In genomic region chr10:76032402-76033118, GRCm38 (mm10) we compare ENCODE assay signal across 8 mouse cellular contexts. TPM values are rescaled to one million over a fixed set of nuclear protein-coding genes. Genes with fewer than 3 reads are reported as not detected.
DNase-seq lines count a peak whose midpoint lies in the region; ATAC-seq and TF ChIP-seq lines count a peak whose summit lies in the region.

Zfp280b (plus strand) TSS chr10:76032650.

- H3K4me2 ChIP-seq in heart, embryonic 11.5 days: peak within 1 kb of the TSS; percentile 87
- peak within 1 kb of the TSS; percentile 72 for H3K4me2 ChIP-seq in kidney, embryonic 16.5 days (replicated peaks; ENCODE audit: low read depth, low read length)
- H3K4me2 ChIP-seq in myocyte (ENCODE audit: low read depth): peak within 1 kb of the TSS; percentile 90

- no peaks in the 10 kb centered on the region for H3K27me3 ChIP-seq in heart, embryonic 11.5 days (ENCODE audit: control insufficient read depth, insufficient read depth, low read length)
- H3K27me3 ChIP-seq in kidney, embryonic 16.5 days (ENCODE audit: insufficient read depth, low read length): no peaks in the 10 kb centered on the region
- no peaks in the 10 kb centered on the region for H3K27me3 ChIP-seq in liver, adult 2 months (ENCODE audit: control insufficient read depth, insufficient read depth, low read length)
- no peaks in the 10 kb centered on the region for H3K27me3 ChIP-seq in myocyte (ENCODE audit: control insufficient read depth, insufficient read depth, insufficient read length)
- no peaks in the 10 kb centered on the region for H3K27me3 ChIP-seq in splenic B cell, adult 2 months (ENCODE audit: control insufficient read depth, insufficient read depth, low read length, poor library complexity, severe bottlenecking)

- TF ChIP-seq CTCF in liver, adult 2 months (IDR thresholded peaks at IDR 0.05; ENCODE audit: low read depth, low read length): peak; percentile 75

- under 1% methylated on average over 51 of the region's 58 CpGs for WGBS in heart, embryonic 11.5 days (ENCODE audit: insufficient replicate concordance)
- under 1% methylated on average over 57 of the region's 58 CpGs for WGBS in kidney, embryonic 16.5 days
- under 1% methylated on average over 55 of the region's 58 CpGs for WGBS in liver, adult 2 months

- peak; percentile 51; the same call in 1 of the 2 replicates for TF ChIP-seq POLR2A in liver, adult 2 months (IDR thresholded peaks at IDR 0.05; ENCODE audit: extremely low read depth, insufficient read depth, low read length)
- peak; percentile 76 for TF ChIP-seq POLR2A in myocyte (IDR thresholded peaks at IDR 0.05; ENCODE audit: insufficient read length, low read depth)

- no peaks in the 10 kb centered on the region for H3K9me3 ChIP-seq in heart, embryonic 11.5 days (replicated peaks; ENCODE audit: control insufficient read depth, low read length)
- no peaks in the 10 kb centered on the region for H3K9me3 ChIP-seq in kidney, embryonic 16.5 days (ENCODE audit: low read length)

- peak within 1 kb of the TSS; percentile 93 for H3K4me3 ChIP-seq in heart, embryonic 11.5 days (ENCODE audit: low read depth, low read length)
- H3K4me3 ChIP-seq in kidney, embryonic 16.5 days (ENCODE audit: low read length): peak within 1 kb of the TSS; percentile 62
- peak within 1 kb of the TSS; percentile 90 for H3K4me3 ChIP-seq in liver, adult 2 months (ENCODE audit: insufficient read depth, low read depth, low read length)
- peak within 1 kb of the TSS; percentile 85 for H3K4me3 ChIP-seq in myocyte

- peaks cover 15% of the 10 kb centered on the region for H3K79me2 ChIP-seq in liver, adult 2 months (ENCODE audit: control insufficient read depth, insufficient read depth, low read length)
- H3K79me2 ChIP-seq in myocyte (ENCODE audit: control insufficient read depth, insufficient read depth): peaks cover 48% of the 10 kb centered on the region

- H3K4me1 ChIP-seq in heart, embryonic 11.5 days (ENCODE audit: control insufficient read depth, insufficient read depth, low read length): 0 out of 2 replicates have a peak, but pooled peaks cover 4% of the 10 kb centered on the region
- H3K4me1 ChIP-seq in kidney, embryonic 16.5 days (ENCODE audit: insufficient read depth, low read length): peaks cover 17% of the 10 kb centered on the region; the same call in 1 of the 2 replicates
- H3K4me1 ChIP-seq in liver, adult 2 months (ENCODE audit: control insufficient read depth, insufficient read depth, low read length): peaks cover 3% of the 10 kb centered on the region

- peaks cover 6% of the 10 kb centered on the region; the same call in 1 of the 2 replicates for H3K36me3 ChIP-seq in heart, embryonic 11.5 days (ENCODE audit: control insufficient read depth, insufficient read depth, low read length)
- peaks cover 22% of the 10 kb centered on the region for H3K36me3 ChIP-seq in kidney, embryonic 16.5 days (ENCODE audit: insufficient read depth, low read length)
- 0 out of 2 replicates have a peak, but pooled peaks cover 1% of the 10 kb centered on the region for H3K36me3 ChIP-seq in liver, adult 2 months (ENCODE audit: control insufficient read depth, insufficient read depth, low read length)
- H3K36me3 ChIP-seq in myocyte (ENCODE audit: control insufficient read depth, insufficient read depth): peaks cover 2% of the 10 kb centered on the region
- H3K36me3 ChIP-seq in splenic B cell, adult 2 months (ENCODE audit: control insufficient read depth, insufficient read depth, low read length, poor library complexity, severe bottlenecking): no peaks in the 10 kb centered on the region

- H3ac ChIP-seq in myocyte (ENCODE audit: control insufficient read depth, insufficient read length): peak within 1 kb of the TSS; percentile 53

- peak within 1 kb of the TSS; percentile 75 for H3K27ac ChIP-seq in heart, embryonic 11.5 days (ENCODE audit: low read depth, low read length)
- H3K27ac ChIP-seq in kidney, embryonic 16.5 days (ENCODE audit: low read length): peak within 1 kb of the TSS; percentile 78
- peak within 1 kb of the TSS; percentile 84 for H3K27ac ChIP-seq in liver, adult 2 months (replicated peaks; ENCODE audit: insufficient read depth, low read depth, low read length)

- peak; percentile 91 to 92 for DNase-seq in B cell, adult 2 months
- DNase-seq in brain, adult 2 months (ENCODE audit: low read depth, low spot score): peak; percentile 98
- peak; percentile 80 for DNase-seq in liver, adult 2 months (ENCODE audit: extremely low read depth, low read depth, low spot score)
- DNase-seq in splenic B cell, adult 2 months (ENCODE audit: low read depth, low spot score): peak; percentile 93

- ATAC-seq in erythroblast, adult 5-6 weeks (replicated peaks; ENCODE audit: low FRiP score, poor library complexity, severe bottlenecking): peak; percentile 100
- peak; percentile 97 for ATAC-seq in heart, embryonic 11.5 days (replicated peaks; ENCODE audit: insufficient number of reproducible peaks, low FRiP score, low TSS enrichment)
- ATAC-seq in kidney, embryonic 16.5 days (ENCODE audit: low FRiP score, low TSS enrichment): peak; percentile 98

- H3K9ac ChIP-seq in heart, embryonic 11.5 days (ENCODE audit: low read depth, low read length): peak within 1 kb of the TSS; percentile 98
- H3K9ac ChIP-seq in kidney, embryonic 16.5 days (replicated peaks; ENCODE audit: low read length): peak within 1 kb of the TSS; percentile 81
- H3K9ac ChIP-seq in liver, adult 2 months (ENCODE audit: low read depth, low read length): peak within 1 kb of the TSS; percentile 97

TF ChIP-seq in myocyte, 11 proteins besides CTCF, POLR2A, EP300 and RAD21:
- TF ChIP-seq TCF3 (IDR thresholded peaks at IDR 0.05; ENCODE audit: insufficient read length, low read depth) (no peak), MYOG (IDR thresholded peaks at IDR 0.05; ENCODE audit: control insufficient read depth in 1 of 3, insufficient read depth in 1 of 3, insufficient read length in 2 of 3, low read depth in 2 of 3) (peak in 1 of 3 experiments; percentile 43), E2F4 (IDR thresholded peaks at IDR 0.05; ENCODE audit: insufficient read depth) (no peak), MYOD1 (IDR thresholded peaks at IDR 0.05; ENCODE audit: control insufficient read depth in 1 of 3, insufficient read length in 2 of 3, low read depth in 2 of 3) (no peak), POLR2AphosphoS2 (IDR thresholded peaks at IDR 0.05; ENCODE audit: insufficient read length, low read depth) (peak; percentile 62), TCF12 (IDR thresholded peaks at IDR 0.05; ENCODE audit: insufficient read depth, poor library complexity, severe bottlenecking) (no peak), MAX (IDR thresholded peaks at IDR 0.05; ENCODE audit: low read depth) (no peak), SRF (IDR thresholded peaks at IDR 0.05; ENCODE audit: control insufficient read depth, insufficient read length, low read depth) (peak; percentile 37)
TF ChIP-seq in myocyte: peak in this region for 3.

RNA-seq across cellular contexts. Expression of gene Zfp280b, which starts in this region (rescaled TPM):
- 0.63 and 2.7 TPM in 2 replicates for total RNA-seq in erythroblast, adult 5-6 weeks (2015; ENCODE audit: low replicate concordance)
- 1.8 and 2.2 TPM in 2 replicates for total RNA-seq in erythroblast, adult 5-6 weeks (2017; ENCODE audit: low replicate concordance)
- 22.0 and 23.6 TPM in 2 replicates for polyA plus RNA-seq in heart, embryonic 11.5 days (2014; fragmentation: Nextera tagmentation; extraction: Ambion mirVana)
- polyA plus RNA-seq in kidney, embryonic 16.5 days (2015; fragmentation: Nextera tagmentation; extraction: Ambion mirVana): 22.9 and 25.1 TPM in 2 replicates
- 3.0 and 3.1 TPM in 2 replicates for total RNA-seq in liver, adult 2 months (2014; rRNA removed)
- polyA plus RNA-seq in liver, adult 2 months (2012; rRNA removed): 2.6 and 3.8 TPM in 2 replicates
- polyA plus RNA-seq in myocyte (2012; fragmentation: generic; extraction: Trizol): 5.7 TPM

Comparison
In these comparisons a context has a peak if more than half of its experiments do, and no peak if none do; other contexts are left out.
1. Peak in every context shown above with its lines: DNase-seq, ATAC-seq, H3K4me3 ChIP-seq and H3K27ac ChIP-seq.